Mouse (Mus musculus): ENCODE data around the gene Aven. TPM values are rescaled to one million over a fixed set of nuclear protein-coding genes. Genes with fewer than 3 reads are reported as not detected.
A peak's percentile ranks its signal among the peaks of the same experiment; 100 is the strongest.

The Aven gene
- total RNA-seq, 1 experiment = 22.3 TPM

- no peak overlapping the region for H3K9ac ChIP-seq (ENCODE audit: insufficient read depth, low read depth, low read length, poor library complexity, severe bottlenecking)
- in situ Hi-C loops (cut with MboI; ENCODE audit: low sequenced_read_pairs in 2 of 2, unreplicated experiment in 2 of 2) = no loop called here
- H3K4me1 ChIP-seq (ENCODE audit: control insufficient read depth in 2 of 2, insufficient read depth in 2 of 2, low read length in 2 of 2, poor library complexity in 1 of 2) = no peaks in the 10 kb centered on the region; a peak in 1 of 4 replicates
- DNase-seq (ENCODE audit: low read depth, low spot score) = no peak
- no peak overlapping the region for H3K27ac ChIP-seq (ENCODE audit: insufficient read depth, low read depth, low read length, poor library complexity, severe bottlenecking)
- TF ChIP-seq CHD2 (IDR thresholded peaks at IDR 0.05; ENCODE audit: low read depth, low read length) (no peak), ZC3H11A (IDR thresholded peaks at IDR 0.05; ENCODE audit: borderline replicate concordance, low read depth, low read length) (peak; percentile 63; the same call in 1 of the 2 replicates)
- H3K4me3 ChIP-seq (ENCODE audit: insufficient read depth in 1 of 2, low read depth in 1 of 2, low read length in 2 of 2, poor library complexity in 1 of 2, severe bottlenecking in 1 of 2) = no peak overlapping the region
- H3K9me3 ChIP-seq (ENCODE audit: control insufficient read depth, insufficient read depth, low read depth, low read length) = no peaks in the 10 kb centered on the region
- peaks cover 3% of the 10 kb centered on the region; the same call in 1 of the 2 replicates for H3K36me3 ChIP-seq (ENCODE audit: control insufficient read depth, insufficient read depth, low read length, poor library complexity, severe bottlenecking)
Observed at GRCm38 (mm10) chr2:112520526-112521482, 28.0 kb downstream of the Aven start.

GRCm38 (mm10) chr2:112526933-112527332, 34.2 kb downstream of the Aven start:
- Histone ChIP-seq H3K4me1 (ENCODE audit: control insufficient read depth in 2 of 2, insufficient read depth in 2 of 2, low read length in 2 of 2, poor library complexity in 1 of 2) (no peaks in the 10 kb centered on the region; a peak in 1 of 4 replicates), H3K4me3 (ENCODE audit: insufficient read depth in 1 of 2, low read depth in 1 of 2, low read length in 2 of 2, poor library complexity in 1 of 2, severe bottlenecking in 1 of 2) (no peak overlapping the region), H3K9ac (ENCODE audit: insufficient read depth, low read depth, low read length, poor library complexity, severe bottlenecking) (no peak overlapping the region), H3K9me3 (ENCODE audit: control insufficient read depth, insufficient read depth, low read depth, low read length) (no peaks in the 10 kb centered on the region), H3K27ac (ENCODE audit: insufficient read depth, low read depth, low read length, poor library complexity, severe bottlenecking) (no peak overlapping the region), H3K36me3 (ENCODE audit: control insufficient read depth, insufficient read depth, low read length, poor library complexity, severe bottlenecking) (peaks cover 3% of the 10 kb centered on the region; the same call in 1 of the 2 replicates)
- in situ Hi-C loops (cut with MboI; ENCODE audit: low sequenced_read_pairs in 2 of 2, unreplicated experiment in 2 of 2) = no loop called here
- DNase-seq (ENCODE audit: low read depth, low spot score) = no peak
- TF ChIP-seq CHD2 (IDR thresholded peaks at IDR 0.05; ENCODE audit: low read depth, low read length) (no peak), ZC3H11A (IDR thresholded peaks at IDR 0.05; ENCODE audit: borderline replicate concordance, low read depth, low read length) (no peak), HCFC1 (IDR thresholded peaks at IDR 0.05; ENCODE audit: borderline replicate concordance, insufficient read depth, low read length) (no peak), MAFK (IDR thresholded peaks at IDR 0.05; ENCODE audit: insufficient read depth, low read depth, low read length) (no peak), ZNF384 (IDR thresholded peaks at IDR 0.05; ENCODE audit: low read depth, low read length) (no peak)

GRCm38 (mm10) chr2:112532812-112533496, 40.2 kb downstream of the Aven start:
- DNase-seq (ENCODE audit: low read depth, low spot score) = no peak
- Histone ChIP-seq H3K4me3 (ENCODE audit: insufficient read depth in 1 of 2, low read depth in 1 of 2, low read length in 2 of 2, poor library complexity in 1 of 2, severe bottlenecking in 1 of 2) (no peak overlapping the region), H3K9ac (ENCODE audit: insufficient read depth, low read depth, low read length, poor library complexity, severe bottlenecking) (no peak overlapping the region), H3K36me3 (ENCODE audit: control insufficient read depth, insufficient read depth, low read length, poor library complexity, severe bottlenecking) (no peaks in the 10 kb centered on the region), H3K4me1 (ENCODE audit: control insufficient read depth in 2 of 2, insufficient read depth in 2 of 2, low read length in 2 of 2, poor library complexity in 1 of 2) (no peaks in the 10 kb centered on the region; a peak in 1 of 4 replicates), H3K27ac (ENCODE audit: insufficient read depth, low read depth, low read length, poor library complexity, severe bottlenecking) (no peak overlapping the region), H3K9me3 (ENCODE audit: control insufficient read depth, insufficient read depth, low read depth, low read length) (no peaks in the 10 kb centered on the region)
- TF ChIP-seq MAFK (IDR thresholded peaks at IDR 0.05; ENCODE audit: insufficient read depth, low read depth, low read length) (no peak), CHD2 (IDR thresholded peaks at IDR 0.05; ENCODE audit: low read depth, low read length) (no peak), HCFC1 (IDR thresholded peaks at IDR 0.05; ENCODE audit: borderline replicate concordance, insufficient read depth, low read length) (no peak), ZNF384 (IDR thresholded peaks at IDR 0.05; ENCODE audit: low read depth, low read length) (no peak), ZC3H11A (IDR thresholded peaks at IDR 0.05; ENCODE audit: borderline replicate concordance, low read depth, low read length) (no peak)
- in situ Hi-C loops (cut with MboI; ENCODE audit: low sequenced_read_pairs in 2 of 2, unreplicated experiment in 2 of 2) = no loop called here

DNA sequence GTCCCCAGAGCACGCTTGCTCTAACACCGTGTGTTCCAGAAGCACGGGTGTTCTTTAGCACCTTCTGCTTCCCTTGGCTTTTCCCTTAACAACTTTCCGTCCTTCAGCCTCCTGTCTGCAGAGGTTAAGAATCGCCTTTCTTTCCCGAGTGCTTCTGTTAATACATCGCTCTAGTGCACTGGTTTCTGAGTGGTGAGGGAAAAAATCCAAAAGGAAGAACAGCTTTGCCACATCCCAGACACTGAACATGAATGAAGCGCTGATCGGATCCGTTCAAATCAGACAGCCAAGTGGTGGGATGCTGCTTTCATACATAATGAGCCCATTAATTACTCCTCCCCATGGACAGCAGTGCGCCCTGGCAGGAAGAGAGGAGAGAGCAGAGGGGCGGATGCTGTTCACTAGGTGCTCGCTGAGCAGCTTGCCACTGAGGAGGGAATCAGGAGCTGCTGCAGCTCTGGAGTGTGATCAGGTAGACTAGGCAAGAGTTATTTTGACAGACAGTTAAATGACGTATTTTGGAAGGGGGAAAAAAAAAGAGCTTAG, 42.0 kb downstream of the Aven start:
- no peak for DNase-seq (ENCODE audit: low read depth, low spot score)
- TF ChIP-seq HCFC1 (IDR thresholded peaks at IDR 0.05; ENCODE audit: borderline replicate concordance, insufficient read depth, low read length) (no peak), MAFK (IDR thresholded peaks at IDR 0.05; ENCODE audit: insufficient read depth, low read depth, low read length) (no peak), CHD2 (IDR thresholded peaks at IDR 0.05; ENCODE audit: low read depth, low read length) (no peak), ZNF384 (IDR thresholded peaks at IDR 0.05; ENCODE audit: low read depth, low read length) (no peak), ZC3H11A (IDR thresholded peaks at IDR 0.05; ENCODE audit: borderline replicate concordance, low read depth, low read length) (no peak)
- H3K4me1 ChIP-seq (ENCODE audit: control insufficient read depth in 2 of 2, insufficient read depth in 2 of 2, low read length in 2 of 2, poor library complexity in 1 of 2) = no peaks in the 10 kb centered on the region; a peak in 1 of 4 replicates
- H3K9me3 ChIP-seq (ENCODE audit: control insufficient read depth, insufficient read depth, low read depth, low read length) = no peaks in the 10 kb centered on the region
- 0 out of 4 replicates have a peak overlapping the region, but pooled peaks of 1 of the 2 experiments have one; percentile 9 for H3K4me3 ChIP-seq (ENCODE audit: insufficient read depth in 1 of 2, low read depth in 1 of 2, low read length in 2 of 2, poor library complexity in 1 of 2, severe bottlenecking in 1 of 2)
- H3K9ac ChIP-seq (ENCODE audit: insufficient read depth, low read depth, low read length, poor library complexity, severe bottlenecking) = no peak overlapping the region
- no peaks in the 10 kb centered on the region for H3K36me3 ChIP-seq (ENCODE audit: control insufficient read depth, insufficient read depth, low read length, poor library complexity, severe bottlenecking)
- in situ Hi-C loops (cut with MboI; ENCODE audit: low sequenced_read_pairs in 2 of 2, unreplicated experiment in 2 of 2) = no loop called here
- H3K27ac ChIP-seq (ENCODE audit: insufficient read depth, low read depth, low read length, poor library complexity, severe bottlenecking) = no peak overlapping the region

Measured in ES-E14 (cell line).